Mouse (Mus musculus) stomach, embryonic 16.5 days (tissue): Measurements from ENCODE around the gene Tspear. TPM values are rescaled to one million over a fixed set of nuclear protein-coding genes. Genes with fewer than 3 reads are reported as not detected.

Experiments
- ATAC-seq: fragments of 200-750 bp; cut with Nextera tagmentation; 2 replicates; pipeline ENCODE4 v1.8.0; 2017; ENCODE audit warnings: moderate number of reproducible peaks, moderate TSS enrichment; ENCODE audit not compliant: insufficient read depth, low FRiP score
- H3K27ac ChIP-seq: fragments of 300-500 bp; sonication (generic); 2 replicates; pipeline ENCODE4 v1.5.1; 2014; ENCODE audit warnings: low read length
- H3K27me3 ChIP-seq: fragments of 300-500 bp; sonication (generic); 2 replicates; pipeline ENCODE4 v1.6.1; 2014; ENCODE audit warnings: low read length, control low read depth, mixed read lengths; ENCODE audit not compliant: control insufficient read depth, insufficient read depth
- H3K36me3 ChIP-seq: fragments of 300-500 bp; sonication (generic); 2 replicates; pipeline ENCODE4 v1.6.1; 2014; ENCODE audit warnings: low read length; ENCODE audit not compliant: control insufficient read depth, insufficient read depth
- H3K4me1 ChIP-seq: fragments of 300-500 bp; sonication (generic); 2 replicates; pipeline ENCODE4 v1.6.1; 2014; ENCODE audit warnings: low read length, control low read depth, mixed read lengths; ENCODE audit not compliant: control insufficient read depth, insufficient read depth
- H3K4me2 ChIP-seq: fragments of 300-500 bp; sonication (generic); 2 replicates; pipeline ENCODE4 v1.6.1; 2014; ENCODE audit warnings: low read depth, low read length, mixed read lengths
- H3K4me3 ChIP-seq: fragments of 300-500 bp; sonication (generic); replicated peaks from 2 replicates; pipeline ENCODE4 v1.5.1; 2014; ENCODE audit warnings: mild to moderate bottlenecking, low read length
- H3K9ac ChIP-seq: fragments of 300-500 bp; sonication (generic); 2 replicates; pipeline ENCODE4 v1.6.1; 2014; ENCODE audit warnings: low read length
- H3K9me3 ChIP-seq: fragments of 300-500 bp; sonication (generic); replicated peaks from 2 replicates; pipeline ENCODE4 v1.6.1; 2016; ENCODE audit warnings: low read length, control low read depth; ENCODE audit not compliant: control insufficient read depth
- WGBS: fragments of 180-500 bp; shearing (Covaris S2); extraction: QIAGEN DNeasy Blood & Tissue Kit; methylation state at CpG from one replicate; pipeline ENCODE4 v1.1.7; 2014; 5-methylcytosine and 5-hydroxymethylcytosine counted together
- polyA plus RNA-seq: library from polyadenylated mRNA; unstranded; fragments of >200 nt; fragmentation: Nextera tagmentation; extraction: Ambion mirVana; gene quantifications from 2 replicates; pipeline ENCODE4 v1.2.1, GENCODE M21; 2015

Gene Tspear
- 0.96 and 1.5 TPM in 2 replicates for polyA plus RNA-seq

GRCm38 (mm10) chr10:77685895-77686664 is at the start of gene Tspear:
Tspear (plus strand) TSS chr10:77686569.
- peak within 1 kb of the TSS; percentile 33 for H3K4me2 ChIP-seq

GRCm38 (mm10) chr10:77638956-77639355 is 47.4 kb upstream of the Tspear start:
- Histone ChIP-seq H3K27ac (no peak overlapping the region), H3K36me3 (peaks cover 5% of the 10 kb centered on the region; the same call in 1 of the 2 replicates), H3K4me3 (no peak overlapping the region), H3K4me1 (peaks cover 10% of the 10 kb centered on the region), H3K4me2 (no peak overlapping the region), H3K27me3 (no peaks in the 10 kb centered on the region), H3K9ac (no peak overlapping the region), H3K9me3 (no peaks in the 10 kb centered on the region)
- 75% methylated on average over 6 of the region's 6 CpGs for WGBS
- no peak for ATAC-seq

More at GRCm38 (mm10) chr10:77685895-77686664, at the start of gene Tspear:
- no peak within 1 kb of the TSS for H3K4me3 ChIP-seq
- H3K4me1 ChIP-seq, result peaks cover 3% of the 10 kb centered on the region; the same call in 1 of the 2 replicates
- H3K27ac ChIP-seq, result peak within 1 kb of the TSS; percentile 74
- H3K9ac ChIP-seq, result peak within 1 kb of the TSS; percentile 31; the same call in 1 of the 2 replicates
- peak; percentile 73; the same call in 1 of the 2 replicates for ATAC-seq
- no peaks in the 10 kb centered on the region; the same call in 1 of the 2 replicates for H3K27me3 ChIP-seq
- H3K9me3 ChIP-seq, result no peaks in the 10 kb centered on the region
- 7% methylated on average over 22 of the region's 22 CpGs for WGBS
- H3K36me3 ChIP-seq, result no peaks in the 10 kb centered on the region

GRCm38 (mm10) chr10:77643160-77643559 is 43.2 kb upstream of the Tspear start:
- Histone ChIP-seq H3K9me3 (no peaks in the 10 kb centered on the region), H3K27ac (no peak overlapping the region), H3K4me1 (0 out of 2 replicates have a peak, but pooled peaks cover 2% of the 10 kb centered on the region), H3K27me3 (no peaks in the 10 kb centered on the region), H3K9ac (no peak overlapping the region), H3K36me3 (peaks cover 14% of the 10 kb centered on the region), H3K4me2 (no peak overlapping the region), H3K4me3 (no peak overlapping the region)
- ATAC-seq, result 0 out of 2 replicates have a peak, but pooled peaks have one; percentile 28
- 79% methylated on average over 7 of the region's 7 CpGs for WGBS

- no peaks in the 10 kb centered on the region for H3K27me3 ChIP-seq
- H3K9ac ChIP-seq, result no peak overlapping the region
- H3K27ac ChIP-seq, result no peak overlapping the region
- no peaks in the 10 kb centered on the region for H3K4me1 ChIP-seq
- H3K4me3 ChIP-seq, result no peak overlapping the region
- no peak for ATAC-seq
- H3K36me3 ChIP-seq, result peaks cover 14% of the 10 kb centered on the region
- 87% methylated on average over 5 of the region's 5 CpGs for WGBS
- no peaks in the 10 kb centered on the region for H3K9me3 ChIP-seq
- H3K4me2 ChIP-seq, result no peak overlapping the region
Measured at GRCm38 (mm10) chr10:77645571-77645970, 40.8 kb upstream of the Tspear start.

- no peak overlapping the region for H3K4me2 ChIP-seq
- no peaks in the 10 kb centered on the region for H3K27me3 ChIP-seq
- H3K4me3 ChIP-seq, result no peak overlapping the region
- H3K27ac ChIP-seq, result no peak overlapping the region
- no peak for ATAC-seq
- WGBS, result 67% methylated on average over 1 of the region's 1 CpGs
- H3K4me1 ChIP-seq, result no peaks in the 10 kb centered on the region
- peaks cover 10% of the 10 kb centered on the region; the same call in 1 of the 2 replicates for H3K36me3 ChIP-seq
- H3K9me3 ChIP-seq, result no peaks in the 10 kb centered on the region
- no peak overlapping the region for H3K9ac ChIP-seq
Measured at GRCm38 (mm10) chr10:77647461-77647860, 38.9 kb upstream of the Tspear start.

- ATAC-seq, result no peak
- no peak overlapping the region for H3K4me3 ChIP-seq
- 76% methylated on average over 8 of the region's 8 CpGs for WGBS
Measured at GRCm38 (mm10) chr10:77647901-77648300, 38.5 kb upstream of the Tspear start.

GRCm38 (mm10) chr10:77652046-77652445 is 34.3 kb upstream of the Tspear start:
- WGBS, result 85% methylated on average over 9 of the region's 9 CpGs
- H3K4me3 ChIP-seq, result no peak overlapping the region

More at GRCm38 (mm10) chr10:77647901-77648300, 38.5 kb upstream of the Tspear start:
- no peaks in the 10 kb centered on the region for H3K9me3 ChIP-seq
- H3K4me2 ChIP-seq, result no peak overlapping the region
- H3K4me1 ChIP-seq, result no peaks in the 10 kb centered on the region
- H3K27ac ChIP-seq, result no peak overlapping the region
- H3K9ac ChIP-seq, result no peak overlapping the region
- peaks cover 10% of the 10 kb centered on the region; the same call in 1 of the 2 replicates for H3K36me3 ChIP-seq
- no peaks in the 10 kb centered on the region for H3K27me3 ChIP-seq

GRCm38 (mm10) chr10:77658286-77658994 is 27.9 kb upstream of the Tspear start:
- H3K4me1 ChIP-seq, result peaks cover 6% of the 10 kb centered on the region; the same call in 1 of the 2 replicates
- 0 out of 2 replicates have a peak, but pooled peaks have one; percentile 59 for ATAC-seq
- no peaks in the 10 kb centered on the region for H3K36me3 ChIP-seq
- H3K9me3 ChIP-seq, result no peaks in the 10 kb centered on the region
- no peak overlapping the region for H3K27ac ChIP-seq
- WGBS, result 52% methylated on average over 15 of the region's 15 CpGs
- no peaks in the 10 kb centered on the region for H3K27me3 ChIP-seq
- H3K4me3 ChIP-seq, result no peak overlapping the region
- H3K4me2 ChIP-seq, result no peak overlapping the region
- no peak overlapping the region for H3K9ac ChIP-seq

More at GRCm38 (mm10) chr10:77652046-77652445, 34.3 kb upstream of the Tspear start:
- no peak overlapping the region for H3K4me2 ChIP-seq
- ATAC-seq, result no peak
- no peaks in the 10 kb centered on the region for H3K4me1 ChIP-seq
- no peak overlapping the region for H3K27ac ChIP-seq
- no peaks in the 10 kb centered on the region for H3K27me3 ChIP-seq
- H3K9ac ChIP-seq, result no peak overlapping the region
- H3K9me3 ChIP-seq, result no peaks in the 10 kb centered on the region
- H3K36me3 ChIP-seq, result no peaks in the 10 kb centered on the region
